In genomic region chrX:9375927-9376326, GRCm38 (mm10) we compare ENCODE assay signal across 9 mouse cellular contexts. TPM values are rescaled to one million over a fixed set of nuclear protein-coding genes. Genes with fewer than 3 reads are reported as not detected.
"Had no signal": no experiment of that assay in that cellular context is flagged by ENCODE, and none has a peak within 500 bp of the region (broad histone marks: within the 10 kb centered on the region; RNA-seq: fewer than 3 reads in every experiment).

No protein-coding gene starts in this region.

RNA-seq across cellular contexts. Expression of gene H2al1k, which starts 25.5 kb away (rescaled TPM):
- total RNA-seq: left cerebral cortex, postnatal 10 days; left cerebral cortex, postnatal 14 days; left cerebral cortex, postnatal 25 days; left cerebral cortex, postnatal 36 days; liver, adult 2 months; megakaryocyte progenitor cell, adult 5-6 weeks; megakaryocyte-erythroid progenitor cell, adult 5-6 weeks; midbrain, postnatal 0 days; monocyte, adult 5-6 weeks had no signal
